Mouse (Mus musculus): ENCODE data around the gene Btnl2.
"Not testable (repeated sequence)": the region's sequence is repeated elsewhere in the genome, so short reads cannot be mapped to it uniquely, and the experiment has no call there.

Btnl2 gene

GRCm38 (mm10) chr17:34354539-34354938 lies at the start of gene Btnl2:
TSS of gene Btnl2 (plus strand) at chr17:34354822.
- DNase-seq (ENCODE audit: low read depth), result no peak

GRCm38 (mm10) chr17:34305380-34306030 lies 49.1 kb upstream of the Btnl2 start, which contains the start of gene H2-Eb1:
TSS of gene H2-Eb1 (plus strand) at chr17:34305867.
- DNase-seq (ENCODE audit: low read depth), result peak; percentile 91

- no peak for DNase-seq (ENCODE audit: low read depth)
Observed at GRCm38 (mm10) chr17:34306407-34306806, 48.2 kb upstream of the Btnl2 start.

GRCm38 (mm10) chr17:34307216-34307615 lies 47.4 kb upstream of the Btnl2 start:
- no peak for DNase-seq (ENCODE audit: low read depth)

GRCm38 (mm10) chr17:34308161-34308560 lies 46.5 kb upstream of the Btnl2 start:
- no peak for DNase-seq (ENCODE audit: low read depth)

GRCm38 (mm10) chr17:34309225-34309624 lies 45.4 kb upstream of the Btnl2 start:
- DNase-seq (ENCODE audit: low read depth), result no peak

GRCm38 (mm10) chr17:34309683-34310385 lies 44.8 kb upstream of the Btnl2 start:
- no peak for DNase-seq (ENCODE audit: low read depth)

GRCm38 (mm10) chr17:34310526-34310925 lies 44.1 kb upstream of the Btnl2 start:
- not testable (repeated sequence) for DNase-seq (ENCODE audit: low read depth)

- DNase-seq (ENCODE audit: low read depth), result no peak
Observed at GRCm38 (mm10) chr17:34312185-34312584, 42.4 kb upstream of the Btnl2 start.

- peak; percentile 73 for DNase-seq (ENCODE audit: low read depth)
Observed at GRCm38 (mm10) chr17:34313393-34313792, 41.2 kb upstream of the Btnl2 start.

GRCm38 (mm10) chr17:34314286-34314685 lies 40.3 kb upstream of the Btnl2 start:
- no peak for DNase-seq (ENCODE audit: low read depth)

- DNase-seq (ENCODE audit: low read depth), result no peak
Observed at GRCm38 (mm10) chr17:34315512-34315911, 39.1 kb upstream of the Btnl2 start.

- DNase-seq (ENCODE audit: low read depth), result no peak
Observed at GRCm38 (mm10) chr17:34316697-34317096, 37.9 kb upstream of the Btnl2 start.

- no peak for DNase-seq (ENCODE audit: low read depth)
Observed at GRCm38 (mm10) chr17:34317275-34317674, 37.3 kb upstream of the Btnl2 start.

- no peak for DNase-seq (ENCODE audit: low read depth)
Observed at GRCm38 (mm10) chr17:34325436-34325835, 29.2 kb upstream of the Btnl2 start, which contains the start of gene H2-Eb2. TSS of gene H2-Eb2 (plus strand) at chr17:34325665.

- no peak for DNase-seq (ENCODE audit: low read depth)
Observed at GRCm38 (mm10) chr17:34326373-34326772, 28.2 kb upstream of the Btnl2 start.

GRCm38 (mm10) chr17:34329807-34330206 lies 24.8 kb upstream of the Btnl2 start:
- peak; percentile 80 for DNase-seq (ENCODE audit: low read depth)

- DNase-seq (ENCODE audit: low read depth), result no peak
Observed at GRCm38 (mm10) chr17:34331200-34331599, 23.4 kb upstream of the Btnl2 start.

GRCm38 (mm10) chr17:34340619-34341402 lies 13.8 kb upstream of the Btnl2 start:
- DNase-seq (ENCODE audit: low read depth), result peak; percentile 90

- no peak for DNase-seq (ENCODE audit: low read depth)
Observed at GRCm38 (mm10) chr17:34344882-34345281, 9.7 kb upstream of the Btnl2 start.

- DNase-seq (ENCODE audit: low read depth), result no peak
Observed at GRCm38 (mm10) chr17:34345486-34345885, 9.1 kb upstream of the Btnl2 start.

GRCm38 (mm10) chr17:34346041-34346440 lies 8.6 kb upstream of the Btnl2 start:
- DNase-seq (ENCODE audit: low read depth), result peak; percentile 80

All from 416B (cell line).